Mouse (Mus musculus) c-Kit-negative CD71-positive TER-119-positive erythroid progenitor cells, embryonic 14.5 days (primary cell): Measurements from ENCODE around the gene Isg15.

ENCODE experiments used
- DNase-seq: peaks from one replicate; pipeline ENCODE4 v3.0.0-alpha.2; 2013; ENCODE audit warnings: low read depth, low spot score

Isg15 gene

DNA sequence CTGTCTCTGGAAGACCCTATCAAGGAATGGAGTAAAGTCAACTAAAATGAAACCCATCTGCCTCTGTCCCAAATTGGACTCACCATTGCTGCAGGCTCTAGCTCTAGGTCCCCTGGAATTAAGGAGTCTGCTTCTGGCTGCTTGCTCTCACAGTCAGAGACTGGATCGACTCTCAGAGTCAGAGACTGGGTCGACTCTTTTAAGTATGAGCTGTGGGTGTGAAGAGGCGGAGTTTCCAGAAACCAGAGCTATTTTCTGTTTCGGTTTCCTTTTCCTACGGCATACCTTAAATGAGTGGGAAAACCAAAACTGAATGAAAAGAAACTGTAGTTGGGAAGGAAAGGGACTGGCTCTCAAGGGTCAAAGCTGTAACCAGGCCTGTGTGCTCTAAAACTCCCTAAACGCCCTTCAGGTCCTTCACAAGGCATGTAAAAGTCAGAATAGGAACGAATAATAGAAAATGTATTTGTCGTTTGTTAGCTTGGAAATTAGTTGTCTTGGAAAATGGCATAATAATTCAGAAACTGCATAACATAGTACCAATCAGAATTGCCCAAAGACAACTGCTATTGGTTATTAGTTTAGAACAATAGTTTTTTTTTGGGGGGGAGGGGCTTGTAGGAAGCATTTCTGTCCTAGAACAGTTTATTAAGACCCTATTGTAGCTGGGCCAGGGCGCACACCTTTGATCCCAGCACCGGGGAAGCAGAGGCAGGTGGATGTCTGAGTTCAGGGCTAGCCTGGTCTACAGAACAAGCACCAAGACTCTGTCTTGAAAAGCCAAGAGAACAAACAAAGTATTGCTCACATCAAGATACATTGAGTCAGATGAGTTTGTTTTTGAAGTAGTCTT lies at the start of gene Isg15:
Gene Isg15 (minus strand): TSS at position 196 of the 853 bp plus-strand sequence.
- DNase-seq = no peak

DNA sequence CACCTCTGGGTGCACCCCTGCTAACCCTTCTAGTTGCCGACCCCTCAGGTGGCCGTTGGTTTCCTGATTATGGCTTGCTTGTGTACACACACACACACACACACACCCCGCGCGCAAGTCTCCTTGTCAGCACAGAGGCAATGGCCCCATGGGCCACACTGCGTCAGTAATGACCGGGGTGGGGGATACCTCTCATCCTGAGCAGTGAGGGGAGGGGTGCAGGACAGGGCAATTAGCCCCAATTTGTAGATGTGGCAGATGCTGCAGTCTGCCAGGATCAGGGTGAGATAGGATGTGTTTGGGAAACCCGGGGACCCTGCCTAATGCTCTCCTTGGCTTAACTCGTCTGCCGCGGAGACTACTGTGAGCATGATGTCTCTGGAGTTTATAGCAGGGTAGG lies 48.9 kb upstream of the Isg15 start:
- DNase-seq = no peak

GRCm38 (mm10) chr4:156236651-156237447 lies 36.2 kb upstream of the Isg15 start:
- no peak for DNase-seq

GRCm38 (mm10) chr4:156235808-156236533 lies 35.4 kb upstream of the Isg15 start, which contains the start of gene Noc2l:
TSS of gene Noc2l (plus strand) at chr4:156236010.
- peak; percentile 79 for DNase-seq

DNA sequence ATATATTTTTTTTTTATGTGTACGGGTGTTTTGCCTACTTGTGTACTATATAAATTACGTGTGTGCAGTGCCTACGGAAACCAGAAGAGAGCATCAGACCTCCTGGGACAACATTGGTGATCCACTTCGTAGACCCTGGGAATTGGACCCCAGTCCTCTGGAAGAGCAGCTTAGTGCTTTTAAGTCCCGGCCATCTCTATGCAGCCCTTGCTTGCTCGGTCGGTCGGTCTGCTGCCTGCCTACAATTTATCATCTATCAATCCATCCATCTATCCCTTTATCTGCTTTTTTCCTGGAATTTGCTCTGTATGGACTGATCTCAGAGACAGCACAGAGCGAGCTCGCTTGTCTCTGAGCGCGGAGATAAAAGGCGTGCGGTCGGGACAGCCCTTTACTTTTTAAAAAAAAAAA lies 34.7 kb upstream of the Isg15 start:
- DNase-seq = no peak

DNA sequence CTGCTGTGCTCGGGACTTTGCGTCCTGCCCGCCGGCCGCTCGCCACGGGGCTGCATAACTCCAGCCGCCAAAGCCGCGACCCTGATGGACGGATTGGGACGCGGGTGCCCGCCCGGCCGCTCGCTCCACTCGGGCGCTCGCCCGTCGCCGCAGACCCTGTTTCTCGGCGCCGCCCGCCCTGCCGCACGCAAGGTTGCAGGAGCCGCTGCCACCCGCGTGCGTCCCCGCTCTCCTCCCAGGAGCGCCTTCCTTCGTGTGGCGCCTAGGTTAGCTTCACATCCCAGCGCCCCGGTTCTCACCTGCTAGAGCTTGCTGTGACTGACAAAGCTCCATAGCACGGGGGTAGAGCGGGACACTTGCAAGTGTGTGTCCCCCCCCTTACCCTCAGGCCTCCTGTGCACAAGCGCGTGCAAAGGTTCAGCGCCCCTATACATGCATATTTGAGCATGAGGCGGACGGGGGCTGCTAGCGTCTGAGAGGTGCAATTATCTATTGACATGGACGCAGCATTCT lies 34.1 kb upstream of the Isg15 start, which contains the start of gene Plekhn1:
Gene Plekhn1 (minus strand): TSS at position 157 of the 513 bp plus-strand sequence.
- no peak for DNase-seq

DNA sequence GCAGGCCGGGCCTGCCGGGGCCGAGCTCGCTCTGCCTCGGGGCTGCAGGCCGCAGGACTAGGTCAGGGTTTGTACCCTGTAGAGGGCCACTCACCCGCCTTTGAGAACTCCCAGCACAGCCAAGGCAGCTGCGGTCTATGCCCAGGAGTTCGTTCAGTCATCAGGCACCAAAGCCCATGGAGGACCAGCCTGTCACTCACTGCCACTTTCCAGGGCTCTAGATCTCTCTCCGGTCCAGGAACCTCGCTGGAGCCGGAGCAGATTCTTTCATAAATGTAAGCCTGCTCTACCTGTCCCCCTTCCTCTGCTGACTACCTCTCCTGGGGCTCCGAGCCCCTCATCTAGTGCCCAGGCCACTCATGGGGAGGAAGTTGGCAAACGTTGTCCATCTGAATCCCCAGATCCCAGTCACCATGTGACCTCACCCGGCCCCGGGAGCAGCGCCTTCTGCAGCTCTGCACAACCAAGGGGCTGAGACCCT lies 33.4 kb upstream of the Isg15 start:
- DNase-seq = no peak

GRCm38 (mm10) chr4:156228393-156229024 lies 27.9 kb upstream of the Isg15 start:
- DNase-seq = no peak

- DNase-seq = no peak
Measured at GRCm38 (mm10) chr4:156227752-156228392, 27.3 kb upstream of the Isg15 start.

DNA sequence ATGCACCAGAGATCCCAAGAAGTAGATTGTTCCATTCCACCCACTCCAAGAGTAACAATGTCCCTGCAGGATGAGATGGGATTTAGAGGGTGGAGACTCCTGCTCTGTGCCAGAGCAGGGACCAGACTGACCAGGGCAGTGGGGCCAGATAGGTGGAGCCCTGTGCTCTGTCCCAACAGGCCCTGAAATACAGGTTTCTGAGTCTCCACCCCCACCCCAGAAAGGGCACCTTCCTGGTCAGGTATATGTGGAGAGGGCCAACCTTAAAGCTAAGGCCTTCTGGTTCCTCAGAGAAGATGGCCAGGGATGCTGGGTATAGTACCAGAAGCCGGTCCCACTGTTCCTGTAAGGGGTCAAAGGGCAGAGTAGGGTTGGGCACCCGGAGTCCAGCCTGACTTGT lies 23.7 kb upstream of the Isg15 start:
- no peak for DNase-seq

DNA sequence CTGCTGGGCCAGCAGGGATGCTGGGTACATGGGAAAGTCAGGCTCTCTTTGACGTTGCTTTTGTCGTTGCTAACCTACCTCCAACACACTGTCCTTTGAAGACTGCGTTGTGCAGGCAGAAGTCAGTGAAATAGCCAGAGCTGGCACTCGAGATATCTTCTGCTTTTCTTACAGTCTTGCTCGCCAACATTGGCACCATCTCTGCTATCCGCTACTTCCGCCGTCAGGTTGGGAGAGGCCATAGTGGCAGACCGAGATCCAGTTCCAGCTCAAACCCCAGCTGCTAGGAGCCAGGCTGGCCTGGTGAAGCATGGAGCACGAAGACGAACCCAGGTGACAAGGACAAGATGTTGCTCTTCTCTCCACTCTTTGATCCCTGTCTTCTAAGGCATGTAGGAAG lies 19.3 kb upstream of the Isg15 start:
- DNase-seq = no peak

- DNase-seq = no peak
Measured at GRCm38 (mm10) chr4:156217838-156218237, 17.2 kb upstream of the Isg15 start.

- DNase-seq = no peak
Measured at GRCm38 (mm10) chr4:156217022-156217669, 16.5 kb upstream of the Isg15 start.

GRCm38 (mm10) chr4:156216196-156216595 lies 15.6 kb upstream of the Isg15 start:
- DNase-seq = no peak

- no peak for DNase-seq
Measured at GRCm38 (mm10) chr4:156215649-156216048, 15.0 kb upstream of the Isg15 start, which contains the start of gene Perm1. TSS of gene Perm1 (plus strand) at chr4:156215868.

DNA sequence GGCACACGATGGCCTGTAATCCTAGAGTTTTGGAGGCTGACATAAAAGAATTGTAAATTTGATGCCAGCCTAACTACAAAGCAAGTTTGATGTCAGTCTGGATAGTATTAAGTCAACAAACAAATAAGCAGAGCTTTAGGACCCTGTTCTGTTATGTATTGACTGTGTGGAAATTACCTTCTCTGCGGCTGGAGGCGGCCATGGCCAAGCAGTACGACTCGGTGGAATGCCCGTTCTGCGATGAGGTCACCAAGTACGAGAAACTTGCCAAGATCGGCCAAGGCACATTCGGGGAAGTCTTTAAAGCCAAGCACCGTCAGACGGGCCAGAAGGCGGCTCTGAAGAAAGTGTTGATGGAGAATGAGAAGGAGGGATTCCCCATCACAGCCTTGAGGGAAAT lies 12.5 kb upstream of the Isg15 start:
- no peak for DNase-seq

DNA sequence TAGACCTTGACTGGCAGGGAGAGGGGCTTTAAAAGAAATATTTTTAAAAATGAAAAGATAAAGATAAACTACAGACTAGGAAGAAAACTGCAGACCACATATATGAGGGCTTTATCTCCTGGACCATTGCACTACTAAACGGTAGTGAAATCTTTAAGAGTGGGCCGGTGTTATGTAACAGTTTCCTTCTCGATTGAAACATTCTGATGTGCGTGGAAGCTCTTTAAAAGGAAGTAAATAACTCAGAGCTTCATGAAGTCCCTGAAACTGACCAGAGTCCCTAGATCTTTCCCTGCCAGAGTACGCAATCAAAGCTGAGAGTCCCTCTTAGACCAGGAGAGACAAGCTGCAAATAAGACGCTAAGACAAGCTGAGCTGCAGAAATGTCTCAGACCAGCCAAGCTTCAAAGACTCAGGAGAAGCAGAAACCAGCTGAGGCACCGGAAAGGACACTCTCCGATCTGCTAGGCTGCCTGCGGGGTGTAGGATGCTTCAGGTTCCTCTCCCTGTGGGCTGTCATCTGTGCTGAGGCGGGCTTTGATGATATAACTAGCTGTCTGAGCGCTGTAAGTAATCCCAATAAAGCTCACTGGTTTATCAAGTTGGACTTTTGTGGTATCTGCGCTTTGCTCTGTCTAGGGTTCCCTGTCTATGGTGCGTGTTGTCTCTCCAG lies 9.5 kb upstream of the Isg15 start:
- DNase-seq = no peak

- no peak for DNase-seq
Measured at GRCm38 (mm10) chr4:156208872-156209271, 8.3 kb upstream of the Isg15 start.

DNA sequence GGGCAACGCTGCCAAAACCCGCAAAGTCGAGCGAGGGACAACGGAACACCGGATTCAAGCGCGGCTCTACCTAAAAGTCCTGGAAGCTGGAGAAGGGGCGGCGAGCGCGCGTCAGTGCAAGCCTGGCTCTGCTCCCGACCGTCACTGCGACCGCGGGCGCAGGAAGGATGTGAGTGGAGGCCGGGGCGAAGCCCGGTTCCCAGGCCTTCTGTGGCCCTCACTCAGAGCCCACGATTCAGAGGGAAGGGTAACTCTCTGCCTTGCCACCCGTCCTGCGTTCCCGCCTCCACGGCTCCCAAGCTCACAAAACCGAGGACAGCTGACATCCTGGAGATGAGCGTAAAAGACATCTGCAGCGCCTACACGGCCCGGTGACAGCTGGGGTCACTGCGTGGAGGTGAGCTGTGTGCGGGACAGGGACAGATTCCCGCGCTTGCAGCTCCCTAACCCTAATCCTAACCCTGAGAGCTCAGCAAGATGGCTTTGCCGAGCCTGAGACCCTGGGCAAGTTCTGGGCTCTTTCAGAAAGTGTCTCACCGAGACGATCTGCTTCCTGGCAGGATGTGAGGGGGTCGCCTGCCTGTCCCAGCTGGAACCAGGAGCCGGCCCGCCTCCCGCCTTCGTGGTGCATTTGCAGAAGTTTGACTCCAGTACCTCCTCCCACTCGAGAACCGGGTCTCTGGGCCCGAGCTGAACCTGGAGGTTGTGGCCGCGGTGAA lies 3.0 kb upstream of the Isg15 start:
- DNase-seq = no peak
